Mouse (Mus musculus): Measurements from ENCODE around the gene Gm2431.
"Not testable (repeated sequence)": the region's sequence is repeated elsewhere in the genome, so short reads cannot be mapped to it uniquely, and the experiment has no call there.

- TF ChIP-seq CTCF (conservative IDR thresholded peaks at IDR 0.05 in 1 of 2, IDR thresholded peaks at IDR 0.05 in 1 of 2; ENCODE audit: low read depth in 2 of 2, low read length in 2 of 2): peak; percentile 47 to 71
- not testable (repeated sequence) for TF ChIP-seq CHD2 (IDR thresholded peaks at IDR 0.05; ENCODE audit: low read length); JUND (conservative IDR thresholded peaks at IDR 0.05; ENCODE audit: low read depth, low read length)
Measured at GRCm38 (mm10) chr7:142293851-142294250, 35.7 kb upstream of the Gm2431 start.

All from CH12.LX (cell line).